Mouse (Mus musculus) spleen, adult 18-20 months (tissue): ENCODE data around the gene Mrpl38.
A peak's percentile ranks its signal among the peaks of the same experiment; 100 is the strongest.

Experiments used
- DNase-seq, 2 experiments: peaks; one replicate each; pipeline ENCODE4 v3.0.0; 2022; ENCODE audit warnings: mixed read lengths in 2 of 2

Gene Mrpl38

GRCm38 (mm10) chr11:116089545-116089944 is 49.1 kb downstream of the Mrpl38 start:
- DNase-seq = no peak

GRCm38 (mm10) chr11:116088741-116089394 is 49.8 kb downstream of the Mrpl38 start:
- no peak for DNase-seq

GRCm38 (mm10) chr11:116088188-116088587 is 50.5 kb downstream of the Mrpl38 start:
- DNase-seq = no peak

- DNase-seq = peak; percentile 79 to 90
These were observed 51.2 kb downstream of the Mrpl38 start for GRCm38 (mm10) chr11:116087194-116088130.

GRCm38 (mm10) chr11:116086258-116087193 is 52.1 kb downstream of the Mrpl38 start, which contains the start of gene Wbp2:
TSS of gene Wbp2 (minus strand) at chr11:116086995.
- DNase-seq = peak; percentile 93 to 94

- no peak for DNase-seq
These were observed 54.5 kb downstream of the Mrpl38 start for GRCm38 (mm10) chr11:116084166-116084565.

GRCm38 (mm10) chr11:116083096-116083672 is 55.5 kb downstream of the Mrpl38 start:
- DNase-seq = no peak
